Mouse (Mus musculus) liver, postnatal 0 days (tissue): Measurements from ENCODE around the gene Dnmt1.

Experiments used
- CTCF ChIP-seq: sonication (generic); IDR thresholded peaks from 2 replicates; pipeline ENCODE4 v1.5.1; 2016; ENCODE audit warnings: antibody characterized with exemption, low read depth
- EP300 ChIP-seq: IDR thresholded peaks from 2 replicates; pipeline ENCODE4 v1.6.1; 2016; ENCODE audit warnings: antibody characterized with exemption, low read depth, mild to moderate bottlenecking

DNA sequence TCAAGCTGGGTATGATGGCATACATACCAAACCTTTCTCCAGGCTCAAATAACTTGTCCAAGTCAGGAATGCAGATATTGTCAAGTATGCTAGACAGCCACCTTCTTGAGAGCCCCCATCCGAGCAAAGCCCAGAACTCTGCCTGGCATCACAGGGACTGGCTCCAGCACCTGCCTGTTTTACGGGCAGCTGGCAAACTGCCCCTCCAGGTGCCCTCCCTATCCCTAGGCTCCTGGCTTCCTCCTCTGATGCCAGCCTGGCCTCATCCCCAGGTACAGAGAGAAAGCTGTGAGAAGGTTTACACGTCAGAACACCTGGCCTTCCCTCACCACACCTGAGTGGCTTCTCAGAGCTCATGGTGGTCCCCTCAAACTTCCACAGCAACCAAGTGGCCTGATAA, 2.7 kb downstream of the Dnmt1 start:
- TF ChIP-seq CTCF (no peak), EP300 (no peak)
